Mouse (Mus musculus) MEL (cell line): ENCODE results near the gene Msi2. TPM values are rescaled to one million over a fixed set of nuclear protein-coding genes. Genes with fewer than 3 reads are reported as not detected.

Experiments used
- DNase-seq: peaks from one replicate; pipeline ENCODE4 v3.0.0; 2011; ENCODE audit warnings: low read depth, low spot score
- H3K27ac ChIP-seq: 2 replicates; pipeline ENCODE4 v1.5.1; 2012; ENCODE audit warnings: low read depth, mild to moderate bottlenecking, control low read depth, low read length, moderate library complexity; ENCODE audit not compliant: control insufficient read depth
- H3K27me3 ChIP-seq, 2 experiments: fragments of 150-350 bp in 1 of 2; sonication (generic) in 1 of 2; 2 replicates each; pipeline ENCODE4 v1.6.1; 2012; ENCODE audit warnings: low read length in 2 of 2, mild to moderate bottlenecking in 2 of 2, improper control_type of control experiment in 1 of 2, moderate library complexity in 1 of 2; ENCODE audit not compliant: insufficient read depth in 2 of 2, control insufficient read depth in 1 of 2
- H3K36me3 ChIP-seq, 2 experiments: 2 replicates each; pipeline ENCODE4 v1.6.1; 2012 to 2014; ENCODE audit warnings: low read length in 2 of 2, improper control_type of control experiment in 1 of 2, inconsistent platforms in 1 of 2, mild to moderate bottlenecking in 1 of 2; ENCODE audit not compliant: insufficient read depth in 2 of 2, control insufficient read depth in 1 of 2
- H3K4me1 ChIP-seq, 2 experiments: fragments of 150-350 bp in 1 of 2; sonication (generic) in 1 of 2; 2 replicates each; pipeline ENCODE4 v1.6.1; 2012; ENCODE audit warnings: low read length in 2 of 2, improper control_type of control experiment in 1 of 2, mild to moderate bottlenecking in 1 of 2; ENCODE audit not compliant: insufficient read depth in 2 of 2, control insufficient read depth in 1 of 2
- H3K4me3 ChIP-seq, 2 experiments: fragments of 150-350 bp in 1 of 2; sonication (generic) in 1 of 2; 2 replicates each; pipeline ENCODE4 v1.5.1; 2012; ENCODE audit warnings: low read depth in 2 of 2, low read length in 2 of 2, mild to moderate bottlenecking in 2 of 2, moderate library complexity in 2 of 2, control low read depth in 1 of 2, improper control_type of control experiment in 1 of 2; ENCODE audit not compliant: control insufficient read depth in 1 of 2, insufficient read depth in 1 of 2
- H3K79me2 ChIP-seq: 2 replicates; pipeline ENCODE4 v1.6.1; 2012; ENCODE audit warnings: mild to moderate bottlenecking, low read length, moderate library complexity; ENCODE audit not compliant: control insufficient read depth, poor library complexity, insufficient read depth
- H3K9ac ChIP-seq: 2 replicates; pipeline ENCODE4 v1.6.1; 2012; ENCODE audit warnings: low read depth, mild to moderate bottlenecking, control low read depth, low read length, moderate library complexity; ENCODE audit not compliant: control insufficient read depth, poor library complexity, severe bottlenecking
- H3K9me3 ChIP-seq: fragments of 150-350 bp; sonication (generic); replicated peaks from 2 replicates; pipeline ENCODE4 v1.6.1; 2012; ENCODE audit warnings: mild to moderate bottlenecking, low read length, improper control_type of control experiment, moderate library complexity; ENCODE audit not compliant: insufficient read depth
- BHLHE40 ChIP-seq: IDR thresholded peaks from 2 replicates; pipeline ENCODE4 v1.6.1; 2012; ENCODE audit warnings: low read depth, mild to moderate bottlenecking, inconsistent platforms, low read length, improper control_type of control experiment, borderline replicate concordance
- CHD1 ChIP-seq: IDR thresholded peaks from 2 replicates; pipeline ENCODE4 v1.6.1; 2012; ENCODE audit warnings: low read depth, mild to moderate bottlenecking, inconsistent platforms, low read length, improper control_type of control experiment
- EP300 ChIP-seq, 2 experiments: IDR thresholded peaks; 2 replicates each; pipeline ENCODE4 v1.6.1; 2011; ENCODE audit warnings: improper control_type of control experiment in 2 of 2, low read length in 2 of 2, low read depth in 1 of 2, mild to moderate bottlenecking in 1 of 2
- GABPA ChIP-seq: IDR thresholded peaks from 2 replicates; pipeline ENCODE4 v1.6.1; 2012; ENCODE audit warnings: low read depth, mild to moderate bottlenecking, inconsistent platforms, low read length, improper control_type of control experiment, moderate library complexity
- JUND ChIP-seq: IDR thresholded peaks from 2 replicates; pipeline ENCODE4 v1.6.1; 2011; ENCODE audit warnings: low read depth, mild to moderate bottlenecking, improper control_type of control experiment, low read length
- MAX ChIP-seq: IDR thresholded peaks from 2 replicates; pipeline ENCODE4 v1.6.1; 2011; ENCODE audit warnings: low read length, improper control_type of control experiment
- MXI1 ChIP-seq: IDR thresholded peaks from 2 replicates; pipeline ENCODE4 v1.6.1; 2011; ENCODE audit warnings: mild to moderate bottlenecking, low read depth, low read length, improper control_type of control experiment
- NELFE ChIP-seq: IDR thresholded peaks from 2 replicates; pipeline ENCODE4 v1.6.1; 2011; ENCODE audit warnings: low read depth, low read length, improper control_type of control experiment
- RAD21 ChIP-seq: IDR thresholded peaks from 2 replicates; pipeline ENCODE4 v1.6.1; 2011; ENCODE audit warnings: mild to moderate bottlenecking, low read depth, low read length, improper control_type of control experiment
- TBP ChIP-seq: IDR thresholded peaks from 2 replicates; pipeline ENCODE4 v1.8.0; 2011; ENCODE audit warnings: low read depth, low read length, improper control_type of control experiment
- USF2 ChIP-seq, 2 experiments: IDR thresholded peaks; 2 replicates each; pipeline ENCODE4 v1.6.1; 2011 to 2012; ENCODE audit warnings: improper control_type of control experiment in 2 of 2, low read length in 2 of 2, borderline replicate concordance in 1 of 2, inconsistent platforms in 1 of 2, low read depth in 1 of 2, mild to moderate bottlenecking in 1 of 2; ENCODE audit not compliant: insufficient read depth in 1 of 2
- ZC3H11A ChIP-seq: IDR thresholded peaks from 2 replicates; pipeline ENCODE4 v1.6.1; 2012; ENCODE audit warnings: low read depth, mild to moderate bottlenecking, inconsistent platforms, low read length, improper control_type of control experiment
- ZKSCAN1 ChIP-seq: IDR thresholded peaks from 2 replicates; pipeline ENCODE4 v1.6.1; 2012; ENCODE audit warnings: low read depth, mild to moderate bottlenecking, inconsistent platforms, low read length, improper control_type of control experiment, moderate library complexity
- polyA plus RNA-seq, 2 experiments: library from polyadenylated mRNA; stranded (reverse) in 1 of 2; unstranded in 1 of 2; fragments of >175 nt in 1 of 2; fragments of >200 nt in 1 of 2; gene quantifications; 2 replicates each; pipeline versions ENCODE4 v1.2.1 to v1.2.4; 2012; ENCODE audit warnings: low replicate concordance in 2 of 2, low read depth in 1 of 2; ENCODE audit not compliant: insufficient read length in 2 of 2, insufficient read depth in 1 of 2, missing spikeins in 1 of 2
- total RNA-seq: library from RNA; depleted of rRNA; stranded (reverse); fragments of 300-350 nt; gene quantifications from 2 replicates; pipeline ENCODE4 v1.2.3, GENCODE M21; 2012

Msi2 gene
- total and polyA plus RNA-seq, 3 experiments = 16.2 to 29.7 TPM; not detected in 1

- H3K9me3 ChIP-seq = no peaks in the 10 kb centered on the region
- 0 out of 4 replicates have a peak, but pooled peaks of 1 of the 2 experiments have one; percentile 14 for TF ChIP-seq EP300 (IDR thresholded peaks at IDR 0.05; ENCODE audit: low read depth in 1 of 2, low read length in 2 of 2)
- no peak for TF ChIP-seq ZKSCAN1
- no peaks in the 10 kb centered on the region for H3K36me3 ChIP-seq
- no peaks in the 10 kb centered on the region for H3K27me3 ChIP-seq
- peaks cover 0 to 6% of the 10 kb centered on the region in 2 experiments; a peak in 2 of 4 replicates for H3K4me1 ChIP-seq
- no peak overlapping the region for H3K9ac ChIP-seq
- no peak overlapping the region for H3K27ac ChIP-seq
- peak; percentile 55 for DNase-seq
- no peak overlapping the region for H3K4me3 ChIP-seq
- H3K79me2 ChIP-seq = no peaks in the 10 kb centered on the region
These were observed 318.1 kb downstream of the Msi2 start for GRCm38 (mm10) chr11:88400235-88400634.

- TF ChIP-seq BHLHE40 (no peak), MAX (no peak)
These were observed 318.9 kb downstream of the Msi2 start for GRCm38 (mm10) chr11:88399431-88399830.

GRCm38 (mm10) chr11:88399028-88399427, 319.3 kb downstream of the Msi2 start:
- H3K36me3 ChIP-seq = no peaks in the 10 kb centered on the region
- peak; percentile 12 for DNase-seq
- H3K27me3 ChIP-seq = no peaks in the 10 kb centered on the region
- TF ChIP-seq GABPA (no peak), TBP (no peak), NELFE (no peak), CHD1 (no peak), MXI1 (no peak), USF2 (IDR thresholded peaks at IDR 0.05; ENCODE audit: borderline replicate concordance in 1 of 2, insufficient read depth in 1 of 2, low read depth in 1 of 2, low read length in 2 of 2) (no peak), ZC3H11A (no peak), RAD21 (no peak), JUND (no peak)
- TF ChIP-seq, all 39 proteins: peak for 0
- Histone ChIP-seq H3K4me3 (no peak overlapping the region), H3K27ac (no peak overlapping the region), H3K4me1 (peaks cover 0 to 6% of the 10 kb centered on the region in 2 experiments; a peak in 2 of 4 replicates), H3K79me2 (no peaks in the 10 kb centered on the region), H3K9ac (no peak overlapping the region), H3K9me3 (no peaks in the 10 kb centered on the region)

More at GRCm38 (mm10) chr11:88399431-88399830, 318.9 kb downstream of the Msi2 start:
- Histone ChIP-seq H3K36me3 (no peaks in the 10 kb centered on the region), H3K4me3 (no peak overlapping the region), H3K27ac (no peak overlapping the region), H3K9me3 (no peaks in the 10 kb centered on the region), H3K27me3 (no peaks in the 10 kb centered on the region), H3K9ac (no peak overlapping the region), H3K4me1 (peaks cover 0 to 6% of the 10 kb centered on the region in 2 experiments; a peak in 2 of 4 replicates), H3K79me2 (no peaks in the 10 kb centered on the region)
- no peak for DNase-seq
